Mouse (Mus musculus): ENCODE data around the gene Trim65. TPM values are rescaled to one million over a fixed set of nuclear protein-coding genes. Genes with fewer than 3 reads are reported as not detected.
A peak's percentile ranks its signal among the peaks of the same experiment; 100 is the strongest.

The Trim65 gene
- polyA plus RNA-seq, 1 experiment from 2014 or later = 5.7 TPM

DNA sequence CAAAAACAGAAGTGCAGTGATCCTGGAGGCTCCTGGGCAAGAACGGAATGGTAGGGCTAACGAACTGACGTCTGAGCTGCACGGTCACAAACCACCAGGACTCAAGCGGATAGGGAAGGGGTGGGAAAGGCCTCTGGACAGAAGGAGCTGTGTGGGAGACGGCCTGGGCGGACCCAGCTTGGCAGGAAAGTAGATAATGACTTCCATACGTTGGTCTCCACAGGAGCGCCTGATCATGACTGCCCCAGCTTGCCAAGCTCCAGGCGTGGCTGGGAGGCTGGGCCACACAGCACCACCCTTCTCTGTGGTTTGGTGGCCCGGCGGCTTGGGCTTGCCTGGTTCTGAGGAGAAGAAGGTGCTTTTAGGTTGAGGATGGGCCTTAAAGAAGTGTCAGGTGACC, 13.7 kb downstream of the Trim65 start:
- Histone ChIP-seq H3K4me3 (replicated peaks) (no peak overlapping the region), H3K27me3 (replicated peaks) (no peaks in the 10 kb centered on the region), H3K9ac (no peak overlapping the region), H3K36me3 (no peaks in the 10 kb centered on the region), H3K27ac (no peak overlapping the region), H3K4me2 (no peak overlapping the region), H3K4me1 (no peaks in the 10 kb centered on the region), H3K9me3 (no peaks in the 10 kb centered on the region)
- no peak for ATAC-seq (ENCODE audit: insufficient read depth, low FRiP score, low read depth)
- WGBS = 72% methylated on average over 12 of the region's 12 CpGs

DNA sequence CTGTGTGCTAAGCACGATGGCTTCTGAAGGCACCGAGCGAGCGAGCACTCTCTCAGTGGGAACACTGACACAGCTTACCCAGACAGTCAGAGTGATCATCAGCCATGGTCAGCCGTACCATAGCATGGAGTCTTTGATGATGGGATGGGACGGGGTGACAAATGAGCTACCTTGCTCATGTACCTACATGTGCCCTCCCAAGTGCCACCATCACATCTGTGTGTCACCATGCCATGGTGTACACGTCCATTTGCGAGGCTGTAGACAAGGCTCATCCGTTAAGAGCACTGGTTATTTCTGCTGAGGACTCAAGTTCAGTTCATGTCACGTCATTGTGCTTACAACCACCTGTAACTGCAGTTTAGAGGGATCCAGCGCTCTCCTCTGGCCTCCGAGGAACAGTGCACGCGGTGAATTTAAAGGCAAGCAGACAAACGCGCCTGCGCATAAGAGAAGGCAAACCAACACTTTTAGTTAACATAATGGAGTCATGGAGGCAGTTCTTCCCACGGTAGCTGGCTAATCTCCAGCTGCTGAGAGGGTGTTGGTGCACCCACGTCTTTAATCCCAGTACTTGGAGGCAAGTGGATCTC, 19.2 kb downstream of the Trim65 start:
- H3K9me3 ChIP-seq = no peaks in the 10 kb centered on the region
- no peak overlapping the region for H3K9ac ChIP-seq
- H3K4me1 ChIP-seq = peaks cover 37% of the 10 kb centered on the region
- no peak overlapping the region for H3K4me3 ChIP-seq (replicated peaks)
- no peak overlapping the region for H3K27ac ChIP-seq
- no peak for ATAC-seq (ENCODE audit: insufficient read depth, low FRiP score, low read depth)
- no peak overlapping the region for H3K4me2 ChIP-seq
- peaks cover 28% of the 10 kb centered on the region for H3K27me3 ChIP-seq (replicated peaks)
- WGBS = 86% methylated on average over 19 of the region's 19 CpGs
- no peaks in the 10 kb centered on the region for H3K36me3 ChIP-seq

DNA sequence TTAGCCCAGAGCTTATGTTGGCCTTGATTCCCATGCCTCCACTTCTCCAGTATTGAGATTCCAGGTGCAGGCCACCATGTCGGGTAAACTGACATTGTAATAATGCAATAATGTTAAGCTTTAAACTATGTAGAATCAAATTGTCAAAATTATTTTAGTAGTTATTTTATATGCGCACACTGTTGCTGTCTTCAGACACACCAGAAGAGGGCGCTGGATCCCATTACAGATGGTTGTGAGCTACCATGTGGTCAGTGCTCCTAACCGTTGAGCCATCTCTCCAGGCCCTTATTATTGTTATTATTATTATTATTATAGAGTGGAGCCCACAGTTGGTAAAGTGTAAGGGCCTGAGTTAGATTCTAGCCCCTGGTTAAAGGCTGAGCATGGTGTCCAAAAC, 19.9 kb downstream of the Trim65 start:
- 82% methylated on average over 4 of the region's 4 CpGs for WGBS
- peaks cover 28% of the 10 kb centered on the region for H3K27me3 ChIP-seq (replicated peaks)
- ATAC-seq (ENCODE audit: insufficient read depth, low FRiP score, low read depth) = no peak
- H3K36me3 ChIP-seq = no peaks in the 10 kb centered on the region
- no peaks in the 10 kb centered on the region for H3K9me3 ChIP-seq
- peaks cover 43% of the 10 kb centered on the region for H3K4me1 ChIP-seq
- no peak overlapping the region for H3K4me3 ChIP-seq (replicated peaks)
- no peak overlapping the region for H3K4me2 ChIP-seq
- H3K27ac ChIP-seq = no peak overlapping the region
- no peak overlapping the region for H3K9ac ChIP-seq

DNA sequence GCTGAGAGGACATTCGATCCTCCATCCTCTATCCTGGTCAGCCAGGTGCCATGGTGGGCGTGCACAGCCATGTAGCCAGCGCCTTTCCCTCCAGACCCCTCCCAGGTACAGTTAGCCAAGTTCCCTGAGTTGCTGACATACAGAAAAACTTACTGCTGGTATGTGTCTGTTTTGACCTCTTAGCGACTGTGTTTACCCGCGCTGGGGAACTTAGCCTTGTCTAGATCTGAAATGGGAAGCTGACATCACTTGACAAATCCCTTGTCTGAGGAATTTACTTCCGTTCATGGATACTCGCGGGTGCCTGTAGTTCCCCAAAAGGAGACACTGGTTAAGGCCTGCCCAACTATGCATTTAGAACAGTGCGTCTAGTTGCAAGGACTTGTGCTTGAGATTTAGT, 20.4 kb downstream of the Trim65 start:
- 19% methylated on average over 10 of the region's 10 CpGs for WGBS
- H3K9me3 ChIP-seq = no peaks in the 10 kb centered on the region
- H3K4me3 ChIP-seq (replicated peaks) = peak overlapping the region; percentile 57
- H3K36me3 ChIP-seq = no peaks in the 10 kb centered on the region; the same call in 1 of the 2 replicates
- H3K27me3 ChIP-seq (replicated peaks) = peaks cover 28% of the 10 kb centered on the region
- H3K9ac ChIP-seq = peak overlapping the region; percentile 40; the same call in 1 of the 2 replicates
- peak overlapping the region; percentile 91 for H3K4me2 ChIP-seq
- no peak for ATAC-seq (ENCODE audit: insufficient read depth, low FRiP score, low read depth)
- H3K4me1 ChIP-seq = peaks cover 48% of the 10 kb centered on the region
- peak overlapping the region; percentile 8; the same call in 1 of the 2 replicates for H3K27ac ChIP-seq

DNA sequence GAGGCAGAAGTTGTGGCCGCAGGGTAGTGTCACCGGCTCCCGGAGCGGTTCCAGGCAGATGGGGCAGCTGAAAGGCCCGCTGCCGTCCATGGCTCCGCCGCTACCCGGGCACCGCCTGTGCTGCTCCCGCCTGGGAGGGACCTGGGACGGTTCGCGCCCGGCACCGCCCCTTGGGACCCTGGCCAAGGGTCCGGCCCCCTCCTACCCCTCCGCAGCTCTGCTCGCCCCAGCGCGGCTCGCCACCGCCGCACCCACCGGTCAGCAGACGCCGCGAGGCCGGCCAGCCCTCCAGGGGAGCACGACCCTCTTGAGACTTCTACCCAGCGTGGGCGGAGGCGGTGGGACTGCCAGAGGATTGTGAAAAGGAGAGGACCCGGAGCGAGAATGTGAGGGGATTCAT, 20.8 kb downstream of the Trim65 start:
- 2% methylated on average over 30 of the region's 35 CpGs for WGBS
- peaks cover 51% of the 10 kb centered on the region for H3K4me1 ChIP-seq

DNA sequence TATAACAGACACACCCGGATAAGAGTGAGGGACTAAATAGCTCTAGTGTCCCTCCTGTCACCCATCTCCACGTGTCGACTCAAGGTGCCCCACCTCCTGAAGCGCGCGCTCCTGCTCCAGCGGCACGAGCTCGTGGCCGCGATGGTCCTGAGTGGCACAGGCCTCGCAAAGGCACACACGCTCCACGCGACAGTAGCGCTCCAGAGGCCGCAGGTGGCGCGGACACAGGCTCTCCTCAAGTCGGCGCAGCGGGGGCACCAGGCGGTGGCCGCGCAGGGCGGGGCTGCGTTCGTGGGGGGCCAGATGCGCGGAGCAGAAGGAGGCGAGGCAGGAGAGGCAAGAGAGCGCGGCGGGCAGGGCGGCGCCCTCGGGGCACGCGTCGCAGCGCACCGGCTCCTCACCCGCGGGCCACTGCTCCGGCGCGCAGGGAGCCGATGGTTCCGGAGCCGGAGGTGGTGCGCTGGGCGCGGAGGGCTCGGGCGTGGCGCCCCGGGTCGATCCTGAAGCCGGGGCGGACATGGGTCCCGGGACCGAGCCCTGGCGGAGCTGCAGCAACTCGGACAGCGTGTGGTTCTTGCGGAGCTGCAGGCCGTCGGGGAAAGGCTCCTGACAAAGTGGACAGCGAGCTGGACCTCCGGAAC, 21.4 kb downstream of the Trim65 start:
- Histone ChIP-seq H3K4me1 (peaks cover 52% of the 10 kb centered on the region), H3K36me3 (no peaks in the 10 kb centered on the region; the same call in 1 of the 2 replicates), H3K9me3 (no peaks in the 10 kb centered on the region), H3K27me3 (replicated peaks) (peaks cover 28% of the 10 kb centered on the region), H3K4me2 (peak overlapping the region; percentile 91), H3K4me3 (replicated peaks) (peak overlapping the region; percentile 57), H3K27ac (peak overlapping the region; percentile 8), H3K9ac (peak overlapping the region; percentile 40; the same call in 1 of the 2 replicates)
- ATAC-seq (ENCODE audit: insufficient read depth, low FRiP score, low read depth) = 0 out of 2 replicates have a peak, but pooled peaks have one; percentile 11
- WGBS = 1% methylated on average over 64 of the region's 70 CpGs

More for the DNA sequence above, 20.8 kb downstream of the Trim65 start:
- Histone ChIP-seq H3K4me2 (peak overlapping the region; percentile 91), H3K9ac (peak overlapping the region; percentile 40; the same call in 1 of the 2 replicates), H3K27me3 (replicated peaks) (peaks cover 28% of the 10 kb centered on the region), H3K9me3 (no peaks in the 10 kb centered on the region), H3K36me3 (no peaks in the 10 kb centered on the region; the same call in 1 of the 2 replicates), H3K4me3 (replicated peaks) (peak overlapping the region; percentile 57), H3K27ac (peak overlapping the region; percentile 8; the same call in 1 of the 2 replicates)
- peak; percentile 41 for ATAC-seq (ENCODE audit: insufficient read depth, low FRiP score, low read depth)

DNA sequence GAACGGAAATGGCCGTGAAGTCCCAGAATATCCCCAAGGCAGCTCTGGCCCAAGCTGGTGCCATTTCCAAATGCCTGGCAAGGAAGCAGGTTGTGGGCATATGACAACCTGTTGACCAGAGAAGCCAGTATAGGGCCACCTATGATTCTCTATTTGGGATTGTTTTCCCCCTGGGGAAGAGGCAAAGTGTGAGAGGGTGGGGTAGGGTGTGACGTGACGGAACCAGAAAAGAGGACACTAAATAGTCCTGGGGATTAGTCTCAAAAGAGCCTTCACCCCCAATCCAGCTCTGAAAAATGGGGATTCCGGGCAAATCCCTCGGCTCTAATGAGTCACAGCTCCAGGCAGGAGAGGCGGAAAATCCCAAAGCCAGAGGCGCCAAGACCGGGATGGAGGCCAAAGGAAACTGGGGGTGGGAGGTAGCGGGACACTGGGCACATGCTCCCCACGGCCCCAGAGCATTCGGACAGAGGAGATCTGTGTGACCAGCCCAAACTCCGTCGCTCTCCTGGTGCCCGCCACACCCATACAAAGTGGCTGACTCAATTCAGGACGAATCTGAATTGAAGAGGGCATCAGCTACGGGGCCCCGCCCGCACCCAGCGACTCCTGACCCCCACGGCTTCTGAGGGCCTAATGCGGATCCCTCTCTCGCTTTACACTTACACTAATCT, 22.3 kb downstream of the Trim65 start:
- no peaks in the 10 kb centered on the region for H3K9me3 ChIP-seq
- 12% methylated on average over 23 of the region's 23 CpGs for WGBS
- no peak for ATAC-seq (ENCODE audit: insufficient read depth, low FRiP score, low read depth)
- H3K4me1 ChIP-seq = peaks cover 62% of the 10 kb centered on the region
- H3K4me2 ChIP-seq = peak overlapping the region; percentile 91
- no peaks in the 10 kb centered on the region; the same call in 1 of the 2 replicates for H3K36me3 ChIP-seq
- H3K27ac ChIP-seq = peak overlapping the region; percentile 2; the same call in 1 of the 2 replicates
- H3K9ac ChIP-seq = 0 out of 2 replicates have a peak overlapping the region, but pooled peaks have one; percentile 7
- peaks cover 28% of the 10 kb centered on the region for H3K27me3 ChIP-seq (replicated peaks)
- peak overlapping the region; percentile 57 for H3K4me3 ChIP-seq (replicated peaks)

DNA sequence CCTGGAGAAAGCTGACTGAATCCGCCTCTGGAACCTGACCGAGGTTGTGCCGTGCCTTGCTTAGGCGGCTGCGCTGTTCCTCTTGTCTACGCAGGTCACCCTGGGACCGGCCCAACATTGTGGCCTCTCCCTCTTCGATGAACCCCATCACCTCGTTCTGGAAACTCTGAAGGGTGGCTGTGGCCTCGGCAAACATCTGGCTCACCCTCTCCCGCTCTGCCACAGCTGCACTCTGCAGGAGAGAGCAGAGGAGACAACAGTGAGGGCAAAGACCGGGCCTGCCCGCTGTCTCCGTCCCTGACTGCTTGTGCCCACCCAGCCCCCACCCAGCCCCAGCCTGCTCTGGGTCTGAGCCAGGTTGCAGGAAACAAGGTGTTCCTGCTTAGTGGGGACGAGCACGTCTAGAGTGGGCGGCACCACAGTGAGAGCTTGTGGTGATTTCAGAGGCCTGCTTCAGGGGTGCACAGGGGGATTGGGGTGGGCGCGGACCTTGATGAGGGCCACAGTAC, 23.1 kb downstream of the Trim65 start:
- 36% methylated on average over 19 of the region's 19 CpGs for WGBS
- Histone ChIP-seq H3K36me3 (no peaks in the 10 kb centered on the region; the same call in 1 of the 2 replicates), H3K9ac (no peak overlapping the region), H3K4me2 (peak overlapping the region; percentile 91), H3K4me3 (replicated peaks) (peak overlapping the region; percentile 57), H3K9me3 (no peaks in the 10 kb centered on the region), H3K4me1 (peaks cover 69% of the 10 kb centered on the region), H3K27me3 (replicated peaks) (peaks cover 28% of the 10 kb centered on the region), H3K27ac (peak overlapping the region; percentile 48; the same call in 1 of the 2 replicates)
- ATAC-seq (ENCODE audit: insufficient read depth, low FRiP score, low read depth) = no peak

DNA sequence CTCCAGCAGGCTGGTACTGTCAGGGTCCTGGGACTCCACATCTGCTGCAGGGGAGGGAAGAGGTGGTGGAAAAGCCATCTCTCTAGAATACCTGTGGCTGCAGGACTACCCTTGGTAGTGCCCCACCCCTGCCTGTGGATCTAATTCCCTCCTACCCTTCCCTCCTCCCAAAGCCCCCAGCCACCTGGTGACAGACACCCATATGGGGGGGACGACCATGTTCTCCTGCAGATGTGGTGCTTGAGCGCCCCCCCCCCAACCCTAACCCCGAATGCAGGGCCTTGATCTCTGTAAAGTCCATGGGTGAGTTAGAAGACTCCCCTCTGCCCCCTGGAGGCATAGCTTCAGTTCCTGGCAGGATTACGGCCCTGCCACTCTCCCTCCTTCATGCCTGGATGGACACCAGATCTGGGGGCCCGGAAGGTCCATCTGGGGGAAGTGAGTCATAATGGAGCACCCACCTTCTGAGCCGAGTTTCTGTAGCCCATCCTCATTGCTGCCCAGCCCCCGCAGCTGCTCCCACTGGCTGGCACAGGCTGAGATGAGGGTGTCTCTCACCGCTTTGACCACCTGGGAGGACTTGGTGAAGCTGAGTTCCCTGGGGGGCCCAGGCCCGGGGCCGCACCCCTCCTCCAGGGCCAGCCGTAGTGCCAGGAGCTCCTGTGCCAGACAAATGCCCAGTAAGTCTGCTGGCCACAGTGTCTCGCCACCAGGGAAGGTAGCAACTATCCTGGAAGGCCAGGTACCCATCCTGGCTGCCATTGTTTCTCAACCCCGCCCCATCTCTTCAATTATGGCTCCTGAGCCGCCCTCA, 23.8 kb downstream of the Trim65 start:
- WGBS = 45% methylated on average over 14 of the region's 14 CpGs
- Histone ChIP-seq H3K27ac (peak overlapping the region; percentile 48; the same call in 1 of the 2 replicates), H3K27me3 (replicated peaks) (peaks cover 28% of the 10 kb centered on the region), H3K4me3 (replicated peaks) (peak overlapping the region; percentile 57), H3K9me3 (no peaks in the 10 kb centered on the region), H3K4me1 (peaks cover 73% of the 10 kb centered on the region), H3K9ac (peak overlapping the region; percentile 14; the same call in 1 of the 2 replicates), H3K4me2 (peak overlapping the region; percentile 91), H3K36me3 (no peaks in the 10 kb centered on the region; the same call in 1 of the 2 replicates)
- no peak for ATAC-seq (ENCODE audit: insufficient read depth, low FRiP score, low read depth)

DNA sequence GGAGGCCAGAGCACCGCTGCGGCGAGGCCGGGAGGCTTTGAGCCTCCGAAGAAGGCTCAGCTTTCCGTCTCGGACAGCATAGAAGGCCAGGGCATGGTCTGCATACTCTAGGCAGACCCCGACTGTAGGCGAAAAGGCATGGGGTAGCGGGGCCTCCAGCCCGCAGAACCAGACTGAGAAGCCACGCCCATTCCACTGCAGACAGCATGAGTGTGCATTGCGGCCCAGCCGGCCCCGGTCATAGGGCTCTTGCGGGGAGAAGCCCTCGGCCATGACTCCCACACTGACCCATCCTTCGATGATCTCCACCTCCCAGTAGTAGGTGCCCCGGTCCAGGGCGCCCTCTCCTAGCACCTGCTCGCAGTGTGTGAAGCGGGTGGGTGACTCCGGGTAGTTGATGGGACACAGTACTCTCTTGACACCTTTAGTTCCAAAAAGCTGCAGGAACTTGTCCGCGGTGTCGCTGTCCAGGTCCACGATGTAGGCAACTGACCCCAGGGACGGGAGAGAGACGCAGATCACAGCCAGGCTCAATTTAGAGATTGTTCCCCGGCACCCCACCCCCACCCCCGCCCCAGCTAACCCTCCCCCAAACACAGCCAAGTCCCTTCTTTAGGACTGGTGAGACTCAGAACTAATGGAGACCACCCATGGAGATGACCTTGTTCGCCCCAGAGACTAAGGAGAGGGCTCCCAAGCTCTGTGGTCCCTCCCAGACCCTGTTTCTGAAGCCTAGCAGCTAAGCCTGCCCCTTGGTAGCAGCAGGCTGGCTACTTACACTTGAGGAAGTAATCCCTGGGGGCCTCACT, 24.6 kb downstream of the Trim65 start:
- peak overlapping the region; percentile 91 for H3K4me2 ChIP-seq
- ATAC-seq (ENCODE audit: insufficient read depth, low FRiP score, low read depth) = no peak
- no peaks in the 10 kb centered on the region for H3K9me3 ChIP-seq
- H3K9ac ChIP-seq = no peak overlapping the region
- 26% methylated on average over 32 of the region's 32 CpGs for WGBS
- H3K36me3 ChIP-seq = no peaks in the 10 kb centered on the region; the same call in 1 of the 2 replicates
- no peak overlapping the region; the same call in 1 of the 2 replicates for H3K27ac ChIP-seq
- peaks cover 81% of the 10 kb centered on the region for H3K4me1 ChIP-seq
- no peak overlapping the region; the same call in 1 of the 2 replicates for H3K4me3 ChIP-seq (replicated peaks)
- H3K27me3 ChIP-seq (replicated peaks) = peaks cover 28% of the 10 kb centered on the region
